Mouse (Mus musculus): Measurements from ENCODE around the gene Zyg11b. TPM values are rescaled to one million over a fixed set of nuclear protein-coding genes. Genes with fewer than 3 reads are reported as not detected.

Zyg11b gene
- total and polyA plus RNA-seq, 3 experiments = 9.3 to 14.2 (median 11.8) TPM

DNA sequence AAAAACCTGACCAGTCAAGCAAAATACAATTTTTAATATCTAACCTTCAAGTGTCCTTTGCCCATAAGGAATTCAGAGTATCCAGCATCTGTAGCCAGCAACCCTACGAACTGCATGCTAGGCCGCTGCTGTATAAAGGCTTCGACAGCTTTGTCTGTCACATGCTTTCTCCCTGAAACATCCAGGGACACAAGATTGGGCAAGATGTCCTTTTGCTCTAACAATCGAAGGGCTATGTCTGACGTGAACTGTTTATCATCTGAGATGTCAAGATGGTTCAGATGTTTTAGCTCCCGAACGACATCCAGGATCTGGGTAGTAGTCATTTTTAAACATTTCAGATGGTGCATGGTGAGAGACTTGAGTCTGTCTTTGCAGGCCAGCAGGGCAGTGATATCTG is 35.1 kb downstream of the Zyg11b start:
- dilution Hi-C loops (cut with MboI; ENCODE audit: extremely low pct_ligation_motif_present, extremely low pct_unique_long_range_greater_than_20kb, low sequenced_read_pairs) (no loop called here), in situ Hi-C loops (cut with MboI; ENCODE audit: low pct_ligation_motif_present, low pct_unique_long_range_greater_than_20kb, low sequenced_read_pairs) (no loop called here)
- Histone ChIP-seq H3K79me2 (replicated peaks; ENCODE audit: control insufficient read depth, extremely low read depth, insufficient read depth, poor library complexity, severe bottlenecking) (no peaks in the 10 kb centered on the region), H3K4me2 (ENCODE audit: insufficient read depth, low read depth, poor library complexity, severe bottlenecking) (no peak overlapping the region), H3K27me3 (replicated peaks) (no peaks in the 10 kb centered on the region), H3K4me3 (replicated peaks in 1 of 3; ENCODE audit: low read depth in 2 of 3, low read length in 2 of 3, poor library complexity in 1 of 3) (no peak overlapping the region), H3K4me1 (ENCODE audit: control insufficient read depth in 1 of 2, insufficient read depth in 2 of 2) (no peaks in the 10 kb centered on the region), H3K36me3 (replicated peaks in 1 of 2; ENCODE audit: control insufficient read depth in 1 of 2, insufficient read depth in 1 of 2, low read length in 1 of 2) (peaks cover 20 to 66% of the 10 kb centered on the region in 2 experiments), H3K27ac (ENCODE audit: insufficient read depth, low read depth) (no peak overlapping the region), H3K9ac (ENCODE audit: insufficient read depth, low read depth) (no peak overlapping the region), H3K9me3 (replicated peaks; ENCODE audit: low read length) (no peaks in the 10 kb centered on the region)
- TF ChIP-seq E2F4 (IDR thresholded peaks at IDR 0.05; ENCODE audit: insufficient replicate concordance, low read depth, low read length) (no peak), NELFE (IDR thresholded peaks at IDR 0.05; ENCODE audit: low read depth, low read length) (no peak), MXI1 (IDR thresholded peaks at IDR 0.05; ENCODE audit: low read depth, low read length) (no peak), MAZ (IDR thresholded peaks at IDR 0.05; ENCODE audit: low read depth, low read length) (no peak), MYC (IDR thresholded peaks at IDR 0.05; ENCODE audit: low read depth, low read length) (no peak), IRF4 (IDR thresholded peaks at IDR 0.05; ENCODE audit: low read depth, low read length) (no peak), ZNF384 (IDR thresholded peaks at IDR 0.05; ENCODE audit: low read depth, low read length) (no peak), JUND (conservative IDR thresholded peaks at IDR 0.05; ENCODE audit: low read depth, low read length) (no peak), MAX (IDR thresholded peaks at IDR 0.05; ENCODE audit: low read length) (no peak), POLR2AphosphoS2 (IDR thresholded peaks at IDR 0.05; ENCODE audit: low read depth, low read length) (no peak)
- no peak for DNase-seq (ENCODE audit: extremely low read depth)

GRCm38 (mm10) chr4:108253317-108253716 is 47.6 kb downstream of the Zyg11b start:
- H3K27ac ChIP-seq (ENCODE audit: insufficient read depth, low read depth) = no peak overlapping the region

GRCm38 (mm10) chr4:108250501-108250900 is 50.4 kb downstream of the Zyg11b start:
- peaks cover 28 to 62% of the 10 kb centered on the region in 2 experiments for H3K36me3 ChIP-seq (replicated peaks in 1 of 2; ENCODE audit: control insufficient read depth in 1 of 2, insufficient read depth in 1 of 2, low read length in 1 of 2)
- no peak for DNase-seq (ENCODE audit: extremely low read depth)

More at GRCm38 (mm10) chr4:108253317-108253716, 47.6 kb downstream of the Zyg11b start:
- H3K4me1 ChIP-seq (ENCODE audit: control insufficient read depth in 1 of 2, insufficient read depth in 2 of 2) = no peaks in the 10 kb centered on the region
- no peaks in the 10 kb centered on the region for H3K79me2 ChIP-seq (replicated peaks; ENCODE audit: control insufficient read depth, extremely low read depth, insufficient read depth, poor library complexity, severe bottlenecking)
- no peak overlapping the region for H3K9ac ChIP-seq (ENCODE audit: insufficient read depth, low read depth)
- H3K36me3 ChIP-seq (replicated peaks in 1 of 2; ENCODE audit: control insufficient read depth in 1 of 2, insufficient read depth in 1 of 2, low read length in 1 of 2) = peaks cover 28 to 70% of the 10 kb centered on the region in 2 experiments
- H3K4me2 ChIP-seq (ENCODE audit: insufficient read depth, low read depth, poor library complexity, severe bottlenecking) = no peak overlapping the region
- in situ Hi-C loops (cut with MboI; ENCODE audit: low pct_ligation_motif_present, low pct_unique_long_range_greater_than_20kb, low sequenced_read_pairs) (no loop called here), dilution Hi-C loops (cut with MboI; ENCODE audit: extremely low pct_ligation_motif_present, extremely low pct_unique_long_range_greater_than_20kb, low sequenced_read_pairs) (no loop called here)
- no peaks in the 10 kb centered on the region for H3K9me3 ChIP-seq (replicated peaks; ENCODE audit: low read length)
- no peak for DNase-seq (ENCODE audit: extremely low read depth)
- no peak for TF ChIP-seq NELFE (IDR thresholded peaks at IDR 0.05; ENCODE audit: low read depth, low read length)
- peak; percentile 32 for TF ChIP-seq RAD21 (IDR thresholded peaks at IDR 0.05; ENCODE audit: low read depth, low read length)
- TF ChIP-seq ZNF384 (IDR thresholded peaks at IDR 0.05; ENCODE audit: low read depth, low read length) = no peak
- no peak for TF ChIP-seq CHD1 (IDR thresholded peaks at IDR 0.05; ENCODE audit: low read depth, low read length)
- no peak for TF ChIP-seq MAZ (IDR thresholded peaks at IDR 0.05; ENCODE audit: low read depth, low read length)
- TF ChIP-seq MAX (IDR thresholded peaks at IDR 0.05; ENCODE audit: low read length) = no peak
- peak; percentile 9 to 48; a peak in 2 of 4 replicates for TF ChIP-seq CTCF (conservative IDR thresholded peaks at IDR 0.05 in 1 of 2, IDR thresholded peaks at IDR 0.05 in 1 of 2; ENCODE audit: low read depth in 2 of 2, low read length in 2 of 2)
- no peak for TF ChIP-seq ELF1 (IDR thresholded peaks at IDR 0.05; ENCODE audit: low read depth, low read length)
- TF ChIP-seq SMC3 (IDR thresholded peaks at IDR 0.05; ENCODE audit: low read depth, low read length) = peak; percentile 35
- TF ChIP-seq MXI1 (IDR thresholded peaks at IDR 0.05; ENCODE audit: low read depth, low read length) = no peak
- no peak for TF ChIP-seq MAFK (IDR thresholded peaks at IDR 0.05; ENCODE audit: insufficient replicate concordance, low read length)
- TF ChIP-seq KAT2A (IDR thresholded peaks at IDR 0.05; ENCODE audit: insufficient replicate concordance, low read length) = no peak
- no peaks in the 10 kb centered on the region for H3K27me3 ChIP-seq (replicated peaks)
- no peak overlapping the region for H3K4me3 ChIP-seq (replicated peaks in 1 of 3; ENCODE audit: low read depth in 2 of 3, low read length in 2 of 3, poor library complexity in 1 of 3)

More at GRCm38 (mm10) chr4:108250501-108250900, 50.4 kb downstream of the Zyg11b start:
- Histone ChIP-seq H3K9ac (ENCODE audit: insufficient read depth, low read depth) (no peak overlapping the region), H3K27me3 (replicated peaks) (no peaks in the 10 kb centered on the region), H3K9me3 (replicated peaks; ENCODE audit: low read length) (no peaks in the 10 kb centered on the region), H3K4me2 (ENCODE audit: insufficient read depth, low read depth, poor library complexity, severe bottlenecking) (no peak overlapping the region), H3K4me1 (ENCODE audit: control insufficient read depth in 1 of 2, insufficient read depth in 2 of 2) (no peaks in the 10 kb centered on the region), H3K79me2 (replicated peaks; ENCODE audit: control insufficient read depth, extremely low read depth, insufficient read depth, poor library complexity, severe bottlenecking) (no peaks in the 10 kb centered on the region), H3K27ac (ENCODE audit: insufficient read depth, low read depth) (no peak overlapping the region), H3K4me3 (replicated peaks in 1 of 3; ENCODE audit: low read depth in 2 of 3, low read length in 2 of 3, poor library complexity in 1 of 3) (no peak overlapping the region)
- in situ Hi-C loops (cut with MboI; ENCODE audit: low pct_ligation_motif_present, low pct_unique_long_range_greater_than_20kb, low sequenced_read_pairs) = no loop called here
- TF ChIP-seq MEF2A (IDR thresholded peaks at IDR 0.05; ENCODE audit: borderline replicate concordance, low read depth, low read length) (no peak), NRF1 (IDR thresholded peaks at IDR 0.05; ENCODE audit: low read depth, low read length) (no peak), SMC3 (IDR thresholded peaks at IDR 0.05; ENCODE audit: low read depth, low read length) (no peak), BHLHE40 (IDR thresholded peaks at IDR 0.05; ENCODE audit: low read depth, low read length) (no peak), POLR2AphosphoS2 (IDR thresholded peaks at IDR 0.05; ENCODE audit: low read depth, low read length) (no peak), IRF4 (IDR thresholded peaks at IDR 0.05; ENCODE audit: low read depth, low read length) (no peak), ZC3H11A (IDR thresholded peaks at IDR 0.05; ENCODE audit: low read depth, low read length) (no peak), HCFC1 (IDR thresholded peaks at IDR 0.05; ENCODE audit: low read depth, low read length) (no peak), MXI1 (IDR thresholded peaks at IDR 0.05; ENCODE audit: low read depth, low read length) (no peak)
- dilution Hi-C loops (cut with MboI; ENCODE audit: extremely low pct_ligation_motif_present, extremely low pct_unique_long_range_greater_than_20kb, low sequenced_read_pairs) = no loop called here
